ENCODE assay signal across 9 mouse cellular contexts in genomic region chr3:89387632-89388031, GRCm38 (mm10). TPM values are rescaled to one million over a fixed set of nuclear protein-coding genes. Genes with fewer than 3 reads are reported as not detected.
DNase-seq lines count a peak whose midpoint lies in the region; ATAC-seq lines count a peak whose summit lies in the region.
"Had no signal": no experiment of that assay in that cellular context is flagged by ENCODE, and none has a peak within 500 bp of the region (broad histone marks: within the 10 kb centered on the region; RNA-seq: fewer than 3 reads in every experiment).

No protein-coding gene starts in this region.

- 0 out of 2 replicates have a peak overlapping the region, but pooled peaks have one; percentile 3 for H3K4me2 ChIP-seq in limb, embryonic 13.5 days (replicated peaks)
- H3K4me2 ChIP-seq in liver, embryonic 16.5 days (ENCODE audit: low read depth, low read length) = 0 out of 2 replicates have a peak overlapping the region, but pooled peaks have one; percentile 3
- H3K4me2 ChIP-seq: midbrain, embryonic 11.5 days had no signal

- 81% methylated on average over 11 of the region's 11 CpGs for WGBS in limb, embryonic 13.5 days
- WGBS in limb, embryonic 10.5 days = 73% methylated on average over 11 of the region's 11 CpGs
- WGBS in liver, embryonic 16.5 days (ENCODE audit: insufficient replicate concordance) = 53% methylated on average over 11 of the region's 11 CpGs

- H3K4me3 ChIP-seq in limb, embryonic 13.5 days = no peak overlapping the region
- no peak overlapping the region for H3K4me3 ChIP-seq in limb, embryonic 10.5 days
- H3K4me3 ChIP-seq in brown adipose tissue, adult 24 weeks (ENCODE audit: insufficient read depth, low read depth, low read length) = peak overlapping the region; percentile 56
- peak overlapping the region; percentile 43 for H3K4me3 ChIP-seq in liver, embryonic 16.5 days (ENCODE audit: low read depth, low read length)

- H3K36me3 ChIP-seq in limb, embryonic 13.5 days = no peaks in the 10 kb centered on the region
- H3K36me3 ChIP-seq in limb, embryonic 10.5 days = no peaks in the 10 kb centered on the region
- H3K36me3 ChIP-seq in liver, embryonic 16.5 days (ENCODE audit: control insufficient read depth, insufficient read depth) = no peaks in the 10 kb centered on the region

- DNase-seq in adrenal gland, adult (ENCODE audit: inconsistent age in 2 of 2, low spot score in 1 of 2) = peak; percentile 40 to 76
- no peak for DNase-seq in adrenal gland, adult 18-20 months (ENCODE audit: low spot score in 2 of 2)
- no peak for DNase-seq in limb, embryonic 10.5 days (ENCODE audit: low spot score)
- no peak for DNase-seq in testis, postnatal 14 days (ENCODE audit: low spot score)
- no peak for DNase-seq in thymus, postnatal 0 days (ENCODE audit: low spot score)

- no peak overlapping the region for H3K9ac ChIP-seq in limb, embryonic 13.5 days
- H3K9ac ChIP-seq in liver, embryonic 16.5 days (ENCODE audit: low read depth, low read length) = peak overlapping the region; percentile 20; the same call in 1 of the 2 replicates

- no peak for ATAC-seq in limb, embryonic 13.5 days (ENCODE audit: low FRiP score, low read depth)
- no peak for ATAC-seq in liver, embryonic 16.5 days (ENCODE audit: low read depth)

- H3K27ac ChIP-seq in limb, embryonic 13.5 days = no peak overlapping the region
- no peak overlapping the region for H3K27ac ChIP-seq in limb, embryonic 10.5 days
- peak overlapping the region; percentile 91 for H3K27ac ChIP-seq in brown adipose tissue, adult 24 weeks (replicated peaks; ENCODE audit: low read depth, low read length)
- H3K27ac ChIP-seq in liver, embryonic 16.5 days (ENCODE audit: low read length) = peak overlapping the region; percentile 56

- peaks cover 21% of the 10 kb centered on the region for H3K27me3 ChIP-seq in limb, embryonic 13.5 days
- peaks cover 49% of the 10 kb centered on the region for H3K27me3 ChIP-seq in limb, embryonic 10.5 days (ENCODE audit: low read depth, poor library complexity, severe bottlenecking)
- peaks cover 18% of the 10 kb centered on the region for H3K27me3 ChIP-seq in liver, embryonic 16.5 days (ENCODE audit: control insufficient read depth, insufficient read depth, low read depth, low read length)

- H3K4me1 ChIP-seq in limb, embryonic 13.5 days = peaks cover 51% of the 10 kb centered on the region
- H3K4me1 ChIP-seq in limb, embryonic 10.5 days = peaks cover 80% of the 10 kb centered on the region
- peaks cover 22% of the 10 kb centered on the region for H3K4me1 ChIP-seq in brown adipose tissue, adult 24 weeks (ENCODE audit: control insufficient read depth, insufficient read depth, insufficient read length, low read length)
- H3K4me1 ChIP-seq in liver, embryonic 16.5 days (ENCODE audit: control insufficient read depth, low read depth, low read length) = peaks cover 33% of the 10 kb centered on the region

- H3K9me3 ChIP-seq in limb, embryonic 13.5 days = no peaks in the 10 kb centered on the region
- no peaks in the 10 kb centered on the region for H3K9me3 ChIP-seq in limb, embryonic 10.5 days (replicated peaks)
- H3K9me3 ChIP-seq in liver, embryonic 16.5 days (replicated peaks; ENCODE audit: control insufficient read depth, low read length) = no peaks in the 10 kb centered on the region

RNA-seq across cellular contexts. Expression of gene Zbtb7b, which starts 6.9 kb away (rescaled TPM):
- total RNA-seq in adrenal gland, adult 18-20 months (2021) = 100 to 1,000 TPM in 1 of 2 experiments, 10 to 100 TPM in 1; 89.7 to 101 TPM
- polyA plus RNA-seq in limb, embryonic 13.5 days (2015; fragmentation: Nextera tagmentation; extraction: Ambion mirVana) = 1.1 and 2.0 TPM in 2 replicates
- polyA plus RNA-seq in limb, embryonic 10.5 days (2016; fragmentation: Nextera tagmentation; extraction: Ambion mirVana) = 0.38 and 0.49 TPM in 2 replicates
- polyA plus RNA-seq in brown adipose tissue, adult 24 weeks (2012; ENCODE audit: insufficient read depth, insufficient read length, missing spikeins) = 93.2 and 121 TPM in 2 replicates
- 2.4 and 2.7 TPM in 2 replicates for polyA plus RNA-seq in liver, embryonic 16.5 days (2015; fragmentation: Nextera tagmentation; extraction: Ambion mirVana)
- 4.1 and 4.6 TPM in 2 replicates for polyA plus RNA-seq in thymus, postnatal 0 days (2015; fragmentation: Nextera tagmentation; extraction: Ambion mirVana)

RNA-seq across cellular contexts. Expression of gene Lenep, which starts 15.0 kb away (rescaled TPM):
- under 1 TPM in 1 of 2 experiments, not detected in 1; 0.30 TPM for total RNA-seq in adrenal gland, adult 18-20 months (2021)
- polyA plus RNA-seq in limb, embryonic 13.5 days (2015; fragmentation: Nextera tagmentation; extraction: Ambion mirVana) = not detected in 2 replicates
- 0.26 TPM in 1 of 2 replicates, not detected in the other for polyA plus RNA-seq in limb, embryonic 10.5 days (2016; fragmentation: Nextera tagmentation; extraction: Ambion mirVana)
- 1.3 TPM in 1 of 2 replicates, not detected in the other for polyA plus RNA-seq in brown adipose tissue, adult 24 weeks (2012; ENCODE audit: insufficient read depth, insufficient read length, missing spikeins)
- not detected in 2 replicates for polyA plus RNA-seq in liver, embryonic 16.5 days (2015; fragmentation: Nextera tagmentation; extraction: Ambion mirVana)
- polyA plus RNA-seq in thymus, postnatal 0 days (2015; fragmentation: Nextera tagmentation; extraction: Ambion mirVana) = not detected in 2 replicates
- polyA plus RNA-seq: midbrain, embryonic 11.5 days had no signal

RNA-seq across cellular contexts. Expression of gene Dcst1, which starts 22.6 kb away (rescaled TPM):
- total RNA-seq in adrenal gland, adult 18-20 months (2021) = 1 to 10 TPM in 1 of 2 experiments, under 1 TPM in 1; 0.46 to 1.4 TPM
- polyA plus RNA-seq in limb, embryonic 13.5 days (2015; fragmentation: Nextera tagmentation; extraction: Ambion mirVana) = 0.38 and 0.51 TPM in 2 replicates
- polyA plus RNA-seq in limb, embryonic 10.5 days (2016; fragmentation: Nextera tagmentation; extraction: Ambion mirVana) = 0.25 and 0.30 TPM in 2 replicates
- polyA plus RNA-seq in brown adipose tissue, adult 24 weeks (2012; ENCODE audit: insufficient read depth, insufficient read length, missing spikeins) = 0.75 TPM in 1 of 2 replicates, not detected in the other
- polyA plus RNA-seq in liver, embryonic 16.5 days (2015; fragmentation: Nextera tagmentation; extraction: Ambion mirVana) = 0.12 TPM in 1 of 2 replicates, not detected in the other
- 0.10 and 0.14 TPM in 2 replicates for polyA plus RNA-seq in thymus, postnatal 0 days (2015; fragmentation: Nextera tagmentation; extraction: Ambion mirVana)

RNA-seq across cellular contexts. Expression of gene Flad1, which starts 24.0 kb away (rescaled TPM):
- total RNA-seq in adrenal gland, adult 18-20 months (2021) = 10 to 100 TPM; 28.6 to 37.6 TPM
- polyA plus RNA-seq in limb, embryonic 13.5 days (2015; fragmentation: Nextera tagmentation; extraction: Ambion mirVana) = 27.1 and 28.2 TPM in 2 replicates
- polyA plus RNA-seq in limb, embryonic 10.5 days (2016; fragmentation: Nextera tagmentation; extraction: Ambion mirVana) = 22.2 and 26.1 TPM in 2 replicates
- polyA plus RNA-seq in brown adipose tissue, adult 24 weeks (2012; ENCODE audit: insufficient read depth, insufficient read length, missing spikeins) = 33.4 and 60.7 TPM in 2 replicates
- 14.9 and 15.1 TPM in 2 replicates for polyA plus RNA-seq in liver, embryonic 16.5 days (2015; fragmentation: Nextera tagmentation; extraction: Ambion mirVana)
- polyA plus RNA-seq in thymus, postnatal 0 days (2015; fragmentation: Nextera tagmentation; extraction: Ambion mirVana) = 29.5 and 32.6 TPM in 2 replicates

RNA-seq across cellular contexts. Expression of gene Dcst2, which starts 25.9 kb away (rescaled TPM):
- under 1 TPM; 0.80 to 0.93 TPM for total RNA-seq in adrenal gland, adult 18-20 months (2021)
- polyA plus RNA-seq in limb, embryonic 13.5 days (2015; fragmentation: Nextera tagmentation; extraction: Ambion mirVana) = 0.27 and 0.34 TPM in 2 replicates
- 0.24 TPM in 1 of 2 replicates, not detected in the other for polyA plus RNA-seq in limb, embryonic 10.5 days (2016; fragmentation: Nextera tagmentation; extraction: Ambion mirVana)
- 1.2 and 1.6 TPM in 2 replicates for polyA plus RNA-seq in brown adipose tissue, adult 24 weeks (2012; ENCODE audit: insufficient read depth, insufficient read length, missing spikeins)
- polyA plus RNA-seq in liver, embryonic 16.5 days (2015; fragmentation: Nextera tagmentation; extraction: Ambion mirVana) = 0.05 TPM in 1 of 2 replicates, not detected in the other
- polyA plus RNA-seq in thymus, postnatal 0 days (2015; fragmentation: Nextera tagmentation; extraction: Ambion mirVana) = not detected in 2 replicates
- polyA plus RNA-seq: midbrain, embryonic 11.5 days had no signal

Comparison
In these comparisons a context has a peak if more than half of its experiments do, and no peak if none do; other contexts are left out.
1. DNase-seq: peak in adrenal gland, adult (2 of 2); none in adrenal gland, adult 18-20 months (0 of 2), limb, embryonic 10.5 days (single experiment), testis, postnatal 14 days (single experiment) and thymus, postnatal 0 days (single experiment).
2. H3K27ac ChIP-seq: peak in brown adipose tissue, adult 24 weeks (single experiment) and liver, embryonic 16.5 days (single experiment); none in limb, embryonic 13.5 days (single experiment) and limb, embryonic 10.5 days (single experiment).
3. H3K4me3 ChIP-seq: peak in brown adipose tissue, adult 24 weeks (single experiment) and liver, embryonic 16.5 days (single experiment); none in limb, embryonic 13.5 days (single experiment) and limb, embryonic 10.5 days (single experiment).
4. RNA of gene Zbtb7b, which starts 6.9 kb away (polyA plus RNA-seq): 93.2 to 121 TPM in brown adipose tissue, adult 24 weeks; 4.1 to 4.6 TPM in thymus, postnatal 0 days, 2.4 to 2.7 TPM in liver, embryonic 16.5 days, 1.1 to 2.0 TPM in limb, embryonic 13.5 days and 0.38 to 0.49 TPM in limb, embryonic 10.5 days; every median in the first group is over 10 times any median in the second.